Mouse (Mus musculus) thymus, adult 2 months (tissue): Measurements from ENCODE around the gene Aoc3. TPM values are rescaled to one million over a fixed set of nuclear protein-coding genes. Genes with fewer than 3 reads are reported as not detected.
"Not testable (repeated sequence)": the region's sequence is repeated elsewhere in the genome, so short reads cannot be mapped to it uniquely, and the experiment has no call there.

Experiments used
- DNase-seq: peaks from one replicate; pipeline ENCODE4 v3.0.0; 2021
- H3K27ac ChIP-seq: fragments of 200-500 bp; 2 replicates; pipeline ENCODE4 v1.5.1; 2012; ENCODE audit warnings: low read length, control low read depth; ENCODE audit not compliant: control insufficient read depth, insufficient read depth
- H3K27me3 ChIP-seq: fragments of 200-500 bp; 2 replicates; pipeline ENCODE4 v1.6.1; 2012; ENCODE audit warnings: mild to moderate bottlenecking, low read length, moderate library complexity, mixed read lengths; ENCODE audit not compliant: control insufficient read depth, insufficient read depth
- H3K36me3 ChIP-seq: fragments of 200-500 bp; 2 replicates; pipeline ENCODE4 v1.6.1; 2012; ENCODE audit warnings: mild to moderate bottlenecking, low read length, moderate library complexity; ENCODE audit not compliant: control insufficient read depth, insufficient read depth
- H3K4me1 ChIP-seq: fragments of 200-500 bp; replicated peaks from 2 replicates; pipeline ENCODE4 v1.6.1; 2012; ENCODE audit warnings: low read length; ENCODE audit not compliant: control insufficient read depth, insufficient read depth
- H3K4me3 ChIP-seq: fragments of 200-500 bp; 2 replicates; pipeline ENCODE4 v1.5.1; 2012; ENCODE audit warnings: mild to moderate bottlenecking, low read length, control low read depth, moderate library complexity; ENCODE audit not compliant: control insufficient read depth, insufficient read depth
- CTCF ChIP-seq: fragments of 200-500 bp; IDR thresholded peaks from 2 replicates; pipeline ENCODE4 v1.5.1; 2012; ENCODE audit warnings: mild to moderate bottlenecking, control low read depth, low read length, moderate library complexity, borderline replicate concordance; ENCODE audit not compliant: control insufficient read depth, poor library complexity, insufficient read depth; ENCODE audit errors: extremely low read depth
- POLR2A ChIP-seq: fragments of 200-500 bp; IDR thresholded peaks from 2 replicates; pipeline ENCODE4 v1.6.1; 2012; ENCODE audit warnings: mild to moderate bottlenecking, low read length, control low read depth, moderate library complexity; ENCODE audit not compliant: control insufficient read depth, poor library complexity, insufficient read depth; ENCODE audit errors: extremely low read depth
- WGBS: fragments of 180-500 bp; shearing (Covaris S2); methylation state at CpG from one replicate; pipeline ENCODE4 v1.1.7; 2018; 5-methylcytosine and 5-hydroxymethylcytosine counted together
- polyA plus RNA-seq: library from polyadenylated mRNA; depleted of rRNA; stranded (reverse); fragments of >200 nt; gene quantifications from 2 replicates; pipeline ENCODE4 v1.2.3, GENCODE M21; 2012; rRNA removed

Aoc3 gene
- polyA plus RNA-seq, 1 experiment: 12.1 TPM

DNA sequence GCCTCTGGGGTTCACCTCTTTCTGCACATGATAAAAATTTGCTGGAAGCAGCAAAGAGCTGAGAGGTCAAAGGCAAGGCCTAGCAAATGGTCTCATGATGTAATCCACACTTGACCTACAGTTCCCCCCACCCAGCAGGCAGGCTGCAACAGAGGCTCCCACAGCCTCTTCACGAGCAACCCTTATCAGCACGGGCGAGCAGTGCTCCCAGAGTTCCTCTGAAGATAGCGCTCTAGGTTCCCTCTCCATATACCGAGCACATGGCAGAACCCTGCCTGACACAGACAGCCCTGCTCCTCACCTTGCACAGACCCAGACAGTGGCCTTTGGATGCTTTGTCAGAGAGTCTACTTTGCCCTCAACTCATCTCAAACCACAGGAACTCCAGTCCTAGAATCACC is 34.1 kb downstream of the Aoc3 start:
- Histone ChIP-seq H3K4me3 (no peak overlapping the region), H3K36me3 (no peaks in the 10 kb centered on the region), H3K27me3 (no peaks in the 10 kb centered on the region), H3K27ac (no peak overlapping the region), H3K4me1 (peaks cover 30% of the 10 kb centered on the region)
- 94% methylated on average over 5 of the region's 5 CpGs for WGBS
- DNase-seq: no peak
- TF ChIP-seq POLR2A: no peak
- TF ChIP-seq CTCF: no peak

DNA sequence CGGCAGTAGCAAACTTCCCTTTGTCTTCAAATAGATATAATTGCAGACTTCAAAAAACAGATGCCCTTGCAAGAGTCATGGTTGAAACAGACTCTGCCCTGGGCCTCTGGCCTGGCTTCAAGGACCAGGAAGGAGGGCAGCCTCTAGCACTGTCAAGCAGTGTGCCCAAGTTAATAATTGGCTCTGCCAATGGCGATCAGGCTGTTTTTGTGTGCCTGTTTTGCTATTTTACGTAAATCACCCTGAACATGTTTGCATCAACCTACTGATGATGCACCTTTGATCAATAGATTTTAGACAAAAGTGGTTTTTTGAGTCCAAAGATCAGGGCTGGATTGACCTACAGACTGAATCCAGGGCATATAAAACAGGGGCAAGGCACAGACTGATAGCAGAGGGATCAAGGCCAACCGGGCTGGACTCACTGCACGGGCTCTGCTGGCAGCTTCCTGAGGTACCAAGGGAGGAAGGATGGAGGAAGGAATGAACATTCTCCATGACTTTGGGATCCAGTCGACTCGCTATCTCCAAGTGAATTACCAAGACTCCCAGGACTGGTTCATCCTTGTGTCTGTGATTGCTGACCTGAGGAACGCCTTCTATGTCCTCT is 37.0 kb downstream of the Aoc3 start, which contains the start of gene G6pc:
G6pc (plus strand) TSS at position 236 of the 610 bp plus-strand sequence.
- 94% methylated on average over 8 of the region's 8 CpGs for WGBS
- TF ChIP-seq POLR2A (no peak), CTCF (no peak)
- Histone ChIP-seq H3K27me3 (no peaks in the 10 kb centered on the region), H3K27ac (no peak within 1 kb of the TSS), H3K36me3 (no peaks in the 10 kb centered on the region), H3K4me1 (peaks cover 5% of the 10 kb centered on the region), H3K4me3 (no peak within 1 kb of the TSS)
- no peak for DNase-seq

GRCm38 (mm10) chr11:101370141-101370540 is 39.7 kb downstream of the Aoc3 start:
- WGBS: 84% methylated on average over 5 of the region's 5 CpGs
- no peak for TF ChIP-seq CTCF
- no peak for TF ChIP-seq POLR2A
- DNase-seq: no peak
- H3K4me3 ChIP-seq: no peak overlapping the region
- H3K27ac ChIP-seq: no peak overlapping the region
- H3K27me3 ChIP-seq: no peaks in the 10 kb centered on the region
- H3K4me1 ChIP-seq: peaks cover 8% of the 10 kb centered on the region; the same call in 1 of the 2 replicates
- H3K36me3 ChIP-seq: no peaks in the 10 kb centered on the region

- H3K4me3 ChIP-seq: no peak overlapping the region
- no peak for TF ChIP-seq CTCF
- no peak for TF ChIP-seq POLR2A
- no peaks in the 10 kb centered on the region for H3K36me3 ChIP-seq
- 14% methylated on average over 7 of the region's 7 CpGs for WGBS
- no peaks in the 10 kb centered on the region for H3K27me3 ChIP-seq
- peaks cover 8% of the 10 kb centered on the region; the same call in 1 of the 2 replicates for H3K4me1 ChIP-seq
- H3K27ac ChIP-seq: no peak overlapping the region
- no peak for DNase-seq
Observed at GRCm38 (mm10) chr11:101374421-101374938, 44.1 kb downstream of the Aoc3 start.

GRCm38 (mm10) chr11:101378196-101378595 is 47.8 kb downstream of the Aoc3 start:
- H3K36me3 ChIP-seq, H3K4me1 ChIP-seq, H3K27ac ChIP-seq, DNase-seq, H3K4me3 ChIP-seq, H3K27me3 ChIP-seq: not testable (repeated sequence)
- WGBS: 95% methylated on average over 8 of the region's 8 CpGs

GRCm38 (mm10) chr11:101378926-101379325 is 48.5 kb downstream of the Aoc3 start:
- Histone ChIP-seq H3K27me3 (no peaks in the 10 kb centered on the region), H3K4me3 (no peak overlapping the region), H3K4me1 (peaks cover 6% of the 10 kb centered on the region; the same call in 1 of the 2 replicates), H3K36me3 (no peaks in the 10 kb centered on the region), H3K27ac (no peak overlapping the region)
- WGBS: 81% methylated on average over 6 of the region's 6 CpGs
- DNase-seq: no peak
- no peak for TF ChIP-seq POLR2A
- no peak for TF ChIP-seq CTCF

DNA sequence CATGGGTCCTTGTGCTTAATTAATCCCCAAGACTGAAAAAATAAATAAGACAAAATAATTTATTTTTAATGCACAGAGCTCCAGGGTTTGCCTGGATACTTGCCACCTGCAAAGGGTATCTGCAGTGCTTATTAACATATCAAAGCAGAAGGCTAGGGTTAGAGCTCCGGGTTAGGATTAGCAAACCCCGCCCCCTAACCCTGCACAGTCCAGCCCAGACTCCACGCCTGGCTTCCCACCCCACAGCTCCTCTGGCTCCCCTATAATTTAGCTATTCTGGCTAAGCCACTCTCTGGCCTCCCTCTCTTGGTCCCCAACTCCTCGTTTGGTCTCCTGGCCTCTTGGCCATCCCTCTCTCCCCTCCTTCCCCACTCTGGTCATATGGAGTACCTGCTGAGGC is 51.4 kb downstream of the Aoc3 start:
- WGBS: 54% methylated on average over 4 of the region's 4 CpGs
- H3K4me3 ChIP-seq: no peak overlapping the region
- H3K27me3 ChIP-seq: no peaks in the 10 kb centered on the region; the same call in 1 of the 2 replicates
- no peak for DNase-seq
- H3K36me3 ChIP-seq: no peaks in the 10 kb centered on the region
- TF ChIP-seq POLR2A (no peak), CTCF (no peak)
- H3K27ac ChIP-seq: no peak overlapping the region
- no peaks in the 10 kb centered on the region for H3K4me1 ChIP-seq

Other genes starting within 250 kb of the Aoc3 start
- 68.5 and 74.2 TPM in 2 replicates for gene Coasy, start 248.0 kb upstream of the Aoc3 start, polyA plus RNA-seq
- gene Mlx, start 243.3 kb upstream of the Aoc3 start, polyA plus RNA-seq: 79.1 and 110 TPM in 2 replicates
- gene Psmc3ip, start 235.2 kb upstream of the Aoc3 start, polyA plus RNA-seq: 6.0 and 6.1 TPM in 2 replicates
- gene Retreg3, start 210.7 kb upstream of the Aoc3 start, polyA plus RNA-seq: 118 and 130 TPM in 2 replicates
- 50.3 and 67.4 TPM in 2 replicates for gene Tubg1, start 210.7 kb upstream of the Aoc3 start, polyA plus RNA-seq
- 2.6 and 3.3 TPM in 2 replicates for gene Tubg2, start 174.7 kb upstream of the Aoc3 start, polyA plus RNA-seq
- 4.5 and 5.3 TPM in 2 replicates for gene Cntnap1, start 160.1 kb upstream of the Aoc3 start, polyA plus RNA-seq
- 11.9 and 12.1 TPM in 2 replicates for gene Plekhh3, start 159.3 kb upstream of the Aoc3 start, polyA plus RNA-seq
- gene Ccr10, start 155.2 kb upstream of the Aoc3 start, polyA plus RNA-seq: 2.9 and 3.9 TPM in 2 replicates
- 38.8 and 43.3 TPM in 2 replicates for gene Ezh1, start 104.1 kb upstream of the Aoc3 start, polyA plus RNA-seq
- 13.5 and 20.5 TPM in 2 replicates for gene Ramp2, start 84.6 kb upstream of the Aoc3 start, polyA plus RNA-seq
- gene Vps25, start 76.9 kb upstream of the Aoc3 start, polyA plus RNA-seq: 88.3 and 92.6 TPM in 2 replicates
- gene Wnk4, start 70.0 kb upstream of the Aoc3 start, polyA plus RNA-seq: 1.2 TPM in 2 replicates
- gene Cntd1, start 51.6 kb upstream of the Aoc3 start, polyA plus RNA-seq: 0.71 and 0.84 TPM in 2 replicates
- gene Coa3, start 51.5 kb upstream of the Aoc3 start, polyA plus RNA-seq: 245 and 273 TPM in 2 replicates
- gene Becn1, start 28.3 kb upstream of the Aoc3 start, polyA plus RNA-seq: 176 and 192 TPM in 2 replicates
- 103 and 106 TPM in 2 replicates for gene Psme3, start 14.4 kb upstream of the Aoc3 start, polyA plus RNA-seq
- gene Aoc2, start 5.5 kb upstream of the Aoc3 start, polyA plus RNA-seq: 14.6 and 16.2 TPM in 2 replicates
- gene G6pc, start 37.0 kb downstream of the Aoc3 start, polyA plus RNA-seq: 0.15 and 0.37 TPM in 2 replicates
- 33.4 and 37.2 TPM in 2 replicates for gene Aarsd1, start 87.0 kb downstream of the Aoc3 start, polyA plus RNA-seq
- 0.49 TPM in 1 of 2 replicates, not detected in the other for gene Gm27029, start 94.2 kb downstream of the Aoc3 start, polyA plus RNA-seq
- 27.4 and 28.5 TPM in 2 replicates for gene Rundc1, start 94.5 kb downstream of the Aoc3 start, polyA plus RNA-seq
- gene Ptges3l, start 94.7 kb downstream of the Aoc3 start, polyA plus RNA-seq: 1.3 and 3.1 TPM in 2 replicates
- 666 and 730 TPM in 2 replicates for gene Rpl27, start 111.7 kb downstream of the Aoc3 start, polyA plus RNA-seq
- gene Ifi35, start 117.8 kb downstream of the Aoc3 start, polyA plus RNA-seq: 63.6 and 83.6 TPM in 2 replicates
- 3.5 and 4.3 TPM in 2 replicates for gene Rnd2, start 134.4 kb downstream of the Aoc3 start, polyA plus RNA-seq
- gene Vat1, start 135.6 kb downstream of the Aoc3 start, polyA plus RNA-seq: 67.9 and 73.6 TPM in 2 replicates
- gene Brca1, start 221.3 kb downstream of the Aoc3 start, polyA plus RNA-seq: 4.3 and 6.0 TPM in 2 replicates
- gene Nbr1, start 221.5 kb downstream of the Aoc3 start, polyA plus RNA-seq: 142 and 145 TPM in 2 replicates